Mouse (Mus musculus): ENCODE results near the gene Ddx31.

Ddx31 gene

DNA sequence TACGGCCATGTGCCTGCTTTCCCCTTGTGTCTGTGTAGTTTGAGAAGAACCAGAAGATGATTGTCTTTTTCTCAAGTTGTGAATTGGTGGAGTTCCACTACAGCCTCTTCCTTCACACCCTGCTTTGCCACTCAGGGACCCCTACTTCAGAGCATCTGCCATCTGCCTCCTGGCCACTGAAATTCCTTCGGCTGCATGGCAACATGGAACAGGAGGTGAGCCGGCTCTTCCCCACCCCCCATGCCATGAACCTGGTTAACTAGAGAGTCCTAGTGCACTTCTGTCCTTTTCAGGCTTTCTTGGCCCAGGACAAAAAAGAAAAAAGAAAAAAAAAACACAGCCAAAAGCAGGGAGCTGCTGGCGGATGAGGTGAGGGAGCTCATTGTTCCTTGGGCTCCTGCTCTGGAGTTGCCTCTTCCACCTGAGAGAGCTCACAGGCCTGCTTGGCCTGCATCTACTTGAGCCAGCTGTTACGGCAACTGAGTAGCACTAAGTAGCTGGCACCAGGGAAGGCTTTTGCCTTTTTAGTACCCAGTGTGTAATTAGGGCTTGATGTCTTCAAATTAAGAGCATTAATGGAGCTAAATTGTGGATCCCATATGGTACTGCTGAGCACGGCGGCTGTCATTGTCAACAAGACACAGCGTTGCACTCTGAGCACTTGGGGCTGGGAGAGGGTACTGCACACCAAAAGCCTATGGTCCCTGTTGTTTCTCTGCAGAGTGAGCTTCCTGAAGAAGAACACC is 20.6 kb downstream of the Ddx31 start:
- DNase-seq (ENCODE audit: extremely low spot score, low spot score) = no peak

DNA sequence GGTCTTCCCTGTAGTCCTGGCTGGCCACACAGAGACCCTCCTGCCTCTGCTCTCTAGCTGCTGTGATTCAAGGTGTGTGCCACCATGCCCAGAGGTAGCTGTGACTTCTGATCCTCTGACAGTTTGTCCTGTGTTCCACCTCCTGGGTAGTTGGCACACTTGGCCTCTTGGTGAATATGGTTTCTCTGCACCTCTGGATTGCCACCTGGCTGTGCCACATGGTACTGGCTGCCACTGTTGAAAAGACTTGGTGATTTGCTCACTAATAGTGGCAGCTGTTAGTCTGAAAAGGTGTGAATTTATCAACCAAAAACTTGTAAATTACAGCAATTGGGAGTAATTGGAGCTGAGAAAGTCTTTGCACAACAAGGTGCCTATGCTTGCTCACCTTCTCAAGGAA is 23.7 kb downstream of the Ddx31 start:
- DNase-seq (ENCODE audit: extremely low spot score, low spot score) = no peak

DNA sequence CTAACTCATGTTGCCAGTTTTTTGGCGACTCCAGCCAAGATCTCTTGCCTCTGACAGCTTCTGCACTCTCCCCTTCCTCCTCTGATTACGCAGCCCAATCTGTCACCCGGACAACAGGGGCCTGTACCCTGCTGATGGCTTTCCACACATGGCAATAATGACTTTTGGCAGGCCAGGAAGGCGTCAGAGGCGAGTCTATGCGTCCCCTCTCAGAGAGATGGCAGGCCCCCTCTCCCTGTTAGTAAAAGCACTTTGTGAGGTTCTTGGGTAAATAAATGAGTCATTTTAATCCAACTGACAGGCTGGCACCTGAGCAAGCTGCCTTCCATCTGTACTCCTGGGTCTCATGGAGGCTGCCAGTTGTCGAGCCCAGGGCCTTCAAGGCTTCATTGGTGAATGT is 27.3 kb downstream of the Ddx31 start:
- no peak for DNase-seq (ENCODE audit: extremely low spot score, low spot score)

DNA sequence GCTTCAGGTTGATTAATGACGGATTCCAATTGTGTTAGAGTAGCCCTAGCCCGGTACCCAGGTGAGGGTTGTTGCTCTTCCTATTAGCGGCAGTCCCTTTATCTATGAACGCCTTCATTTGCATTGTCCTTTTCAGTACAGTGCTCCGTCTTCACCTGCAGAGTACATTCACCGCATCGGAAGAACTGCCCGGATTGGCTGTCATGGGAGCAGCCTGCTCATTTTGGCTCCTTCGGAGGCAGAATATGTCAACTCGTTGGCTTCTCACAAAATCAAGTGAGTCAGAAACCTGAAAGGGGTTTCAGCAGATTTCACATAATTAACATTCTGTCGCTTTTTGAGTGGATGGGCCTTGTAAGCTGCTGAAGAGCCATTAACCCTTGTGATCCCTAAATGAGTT is 35.3 kb downstream of the Ddx31 start:
- no peak for DNase-seq (ENCODE audit: extremely low spot score, low spot score)

DNA sequence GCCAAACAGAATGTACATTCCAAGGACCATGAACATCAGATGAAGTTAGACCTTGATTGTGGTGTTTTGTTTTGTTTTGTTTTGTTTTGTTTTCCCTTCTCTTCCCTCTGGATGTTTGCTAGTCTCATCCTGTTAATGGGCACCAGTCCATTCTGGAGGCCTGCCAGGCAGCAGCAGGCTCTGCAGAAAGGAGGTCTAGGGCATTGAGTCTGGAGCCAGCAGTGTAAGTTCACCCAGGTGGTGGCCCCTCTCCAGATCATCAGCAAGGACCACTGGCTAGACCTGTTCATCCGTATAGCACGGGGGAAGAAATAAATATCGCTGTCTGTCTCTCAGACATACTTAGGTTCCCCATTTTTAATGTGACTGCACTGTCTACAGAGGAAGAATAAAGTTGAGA is 41.1 kb downstream of the Ddx31 start:
- no peak for DNase-seq (ENCODE audit: extremely low spot score, low spot score)

DNA sequence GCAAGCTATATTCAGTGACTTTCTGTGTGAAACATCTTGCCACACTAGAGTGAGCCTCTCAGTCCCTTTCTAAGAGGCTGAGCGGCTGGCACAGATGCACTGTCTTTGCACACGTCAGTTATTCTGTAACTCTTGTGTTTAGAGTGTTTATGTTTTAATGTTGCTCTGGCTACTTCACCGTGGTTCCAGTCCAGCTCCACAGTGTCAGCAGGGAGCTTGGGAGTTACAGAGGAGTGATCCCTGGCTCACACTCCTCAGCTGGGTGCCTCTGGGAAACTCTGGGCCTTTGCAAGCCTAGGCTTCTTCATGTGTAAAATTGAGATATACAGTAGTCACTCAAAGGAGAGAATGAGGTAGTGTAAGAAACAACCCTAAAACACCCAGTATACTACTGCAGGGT is 41.8 kb downstream of the Ddx31 start:
- no peak for DNase-seq (ENCODE audit: extremely low spot score, low spot score)

DNA sequence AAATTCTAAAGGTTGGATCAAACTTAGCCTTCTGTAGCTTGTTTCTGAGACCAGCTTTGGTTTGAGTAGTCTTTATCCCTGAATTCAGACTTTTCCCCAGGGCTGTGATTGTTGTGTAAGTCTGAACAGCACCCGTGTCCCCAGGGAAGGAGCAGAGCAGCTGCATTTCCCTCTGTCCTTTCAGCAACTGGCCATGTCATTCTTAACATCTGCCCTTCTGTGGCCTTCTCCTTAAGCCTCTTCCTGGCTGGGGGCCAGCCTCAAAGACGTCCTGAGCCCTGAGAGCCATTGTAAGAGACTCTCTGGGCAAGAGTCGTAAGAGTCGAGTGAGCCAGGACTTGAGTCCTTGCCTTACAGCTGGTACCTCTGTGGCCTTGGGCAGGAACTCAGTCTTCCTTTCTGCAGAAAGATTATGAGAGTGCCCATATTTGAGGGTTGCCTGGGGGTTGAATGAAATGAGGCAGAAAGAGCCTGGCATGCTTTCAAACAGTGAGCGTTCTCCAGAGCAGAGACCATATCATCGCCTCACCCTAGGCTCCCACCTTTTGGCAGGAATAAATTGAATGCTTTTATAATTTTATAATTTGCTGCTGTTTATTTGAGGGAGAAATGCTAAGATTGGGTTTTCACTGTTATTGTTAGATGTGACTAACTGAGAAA is 42.8 kb downstream of the Ddx31 start:
- no peak for DNase-seq (ENCODE audit: extremely low spot score, low spot score)

DNA sequence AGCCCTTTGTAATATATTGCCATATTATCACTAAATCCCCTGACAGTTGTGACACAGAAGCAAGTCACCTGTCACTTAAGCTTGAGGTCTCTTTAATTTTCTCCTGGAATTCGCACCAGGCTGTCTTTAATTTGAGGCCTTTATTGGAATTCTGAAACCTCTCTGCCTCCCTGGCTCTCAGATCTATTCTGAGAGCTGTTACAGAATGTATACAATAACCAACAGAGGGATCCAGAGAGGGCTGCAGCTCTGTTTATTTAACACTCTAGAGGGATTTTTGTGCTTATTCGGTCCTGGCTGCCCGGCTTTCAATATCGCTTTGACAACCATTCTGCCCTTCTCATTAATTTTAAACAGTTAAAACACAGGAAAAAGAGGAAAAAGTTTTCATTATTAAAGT is 44.7 kb downstream of the Ddx31 start:
- DNase-seq (ENCODE audit: extremely low spot score, low spot score) = no peak

DNA sequence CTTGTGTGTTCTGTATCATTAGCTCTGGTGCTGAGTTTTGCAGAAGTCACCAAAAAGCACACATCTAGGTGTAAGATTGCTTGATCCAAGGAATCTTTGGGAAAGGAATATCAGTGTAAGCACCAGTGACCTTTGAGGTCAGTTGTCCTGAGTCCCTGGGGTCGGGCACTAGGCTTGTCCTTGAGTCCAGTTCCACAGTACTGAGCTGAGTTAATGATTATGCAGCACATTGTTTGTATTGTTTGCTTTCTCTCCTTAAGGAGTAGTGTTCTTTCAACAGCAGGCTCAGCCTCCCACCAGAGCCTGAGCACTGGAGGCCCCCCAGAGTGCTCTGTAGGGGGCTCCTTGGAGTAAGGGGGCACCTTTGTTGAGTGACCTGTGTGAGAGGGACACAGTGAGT is 52.6 kb downstream of the Ddx31 start:
- no peak for DNase-seq (ENCODE audit: extremely low spot score, low spot score)

DNA sequence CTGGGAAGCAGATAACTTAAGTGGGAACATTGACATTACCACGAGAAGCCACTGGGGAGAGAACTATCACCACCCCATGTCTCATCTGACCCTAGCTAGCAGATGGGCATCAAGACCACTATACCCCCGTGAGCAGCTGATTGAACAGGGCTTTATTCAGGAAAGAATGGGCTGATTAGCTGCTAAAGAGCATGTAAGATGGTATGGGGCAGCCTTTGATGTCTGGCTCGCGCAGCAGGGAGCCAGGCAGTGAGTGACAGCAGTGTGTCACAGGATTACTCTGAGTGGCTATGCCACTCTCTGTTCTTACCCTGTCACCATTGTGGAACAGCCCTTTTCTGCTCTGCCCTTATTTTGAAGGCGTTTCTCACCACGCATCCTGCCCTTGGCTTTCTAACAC is 53.3 kb downstream of the Ddx31 start:
- no peak for DNase-seq (ENCODE audit: extremely low spot score, low spot score)

DNA sequence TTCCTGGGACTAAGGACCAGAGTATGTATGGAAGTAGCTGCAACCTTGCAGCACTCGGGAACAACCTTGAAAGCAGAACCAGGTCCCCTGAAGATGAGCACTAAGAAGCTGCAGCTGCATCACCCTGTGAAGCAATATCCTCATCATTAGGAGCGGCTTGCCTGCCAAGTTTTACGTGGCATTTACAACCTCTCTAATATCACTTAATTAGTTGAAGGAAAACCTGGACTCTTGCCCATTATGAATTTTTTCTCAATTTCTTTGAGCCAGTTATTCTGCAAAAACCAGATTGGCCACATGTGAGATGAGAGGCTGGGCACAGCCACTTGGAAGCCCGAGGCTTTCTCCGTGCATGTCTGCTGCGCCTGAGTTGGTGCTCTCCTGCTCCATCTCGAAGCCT is 55.7 kb downstream of the Ddx31 start:
- DNase-seq (ENCODE audit: extremely low spot score, low spot score) = no peak

DNA sequence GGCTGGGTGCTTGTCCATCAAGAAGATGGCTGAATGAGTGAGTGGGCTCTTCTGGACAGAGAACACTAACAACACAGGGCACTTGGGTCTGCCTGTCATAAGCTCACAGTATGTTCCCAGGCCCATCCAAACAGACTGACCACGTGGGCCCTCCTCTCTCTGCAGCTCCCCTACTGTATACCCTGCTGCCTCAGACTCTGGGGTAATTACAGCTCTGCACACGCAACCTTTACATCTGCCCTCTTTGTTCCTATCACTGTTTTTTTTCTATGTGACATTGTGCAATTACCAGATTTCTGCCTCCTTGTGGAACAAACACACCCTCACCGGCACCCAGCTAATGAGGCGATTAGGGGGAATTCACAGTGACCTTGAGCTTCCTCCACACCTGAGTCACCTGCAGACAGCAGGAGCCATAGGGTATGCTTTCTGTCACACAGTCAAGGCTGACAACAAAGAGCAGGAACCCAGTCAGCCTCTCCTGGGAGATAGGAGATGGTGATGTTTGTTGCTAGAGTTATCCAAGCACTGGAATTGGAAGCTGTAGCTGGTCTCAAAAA is 57.2 kb downstream of the Ddx31 start:
- DNase-seq (ENCODE audit: extremely low spot score, low spot score) = no peak

DNA sequence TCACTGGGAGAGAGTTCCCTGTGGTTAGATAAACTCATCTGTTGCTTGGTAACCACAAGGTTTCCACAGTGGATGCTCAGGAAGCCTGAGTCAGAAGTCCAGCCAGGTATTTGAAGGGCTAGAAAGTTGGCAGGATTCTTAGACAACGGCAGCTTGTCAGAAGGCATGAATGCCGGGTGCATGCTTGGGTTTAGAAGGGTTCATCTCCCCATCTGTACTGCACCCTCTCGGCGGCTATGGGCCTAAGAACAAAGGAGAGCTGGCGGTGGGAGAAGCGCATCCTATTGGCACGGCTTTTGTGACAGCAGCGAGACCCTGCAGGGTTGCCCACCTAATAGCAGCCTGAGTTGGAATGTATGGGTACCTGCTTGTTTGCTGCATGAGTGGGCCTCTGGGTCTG is 62.1 kb downstream of the Ddx31 start:
- no peak for DNase-seq (ENCODE audit: extremely low spot score, low spot score)

DNA sequence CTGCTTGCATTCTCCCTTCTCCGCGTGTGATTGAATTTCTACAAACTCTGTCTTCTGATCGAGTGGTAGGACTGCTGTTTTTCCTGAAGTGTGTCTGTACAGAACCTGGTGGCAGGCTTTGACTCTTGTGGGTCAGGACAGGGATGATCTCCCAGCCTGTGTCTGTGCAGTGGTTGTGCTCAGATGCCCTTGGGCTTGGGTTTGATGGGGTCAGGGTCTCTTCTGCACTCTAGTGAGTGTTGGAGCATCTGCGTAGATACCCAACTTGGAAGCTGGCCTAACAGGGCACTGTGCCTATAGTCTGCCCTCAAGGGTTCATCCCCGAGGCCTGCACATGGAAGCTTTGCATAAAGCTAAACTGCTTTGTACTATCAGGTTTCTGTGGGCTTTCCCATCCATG is 63.7 kb downstream of the Ddx31 start:
- no peak for DNase-seq (ENCODE audit: extremely low spot score, low spot score)

DNA sequence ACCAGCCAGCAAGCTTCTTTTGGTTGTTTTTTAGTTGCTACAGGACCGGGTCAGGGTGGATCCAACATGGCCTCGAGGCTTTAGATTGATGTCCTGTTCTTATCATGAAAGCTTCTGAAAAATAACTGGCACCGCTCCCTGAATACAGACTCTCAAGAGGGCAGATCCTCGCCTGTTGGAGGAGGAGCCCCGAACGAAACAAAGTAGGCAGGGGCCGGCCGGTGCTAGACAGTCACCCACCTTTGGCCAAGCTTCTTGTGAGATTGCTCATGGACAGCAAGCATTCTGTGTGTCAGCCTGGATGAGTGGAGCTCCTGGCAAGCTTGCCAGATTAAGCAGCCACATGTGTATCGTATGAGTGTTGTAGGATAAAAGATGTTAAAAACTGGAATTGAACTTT is 64.6 kb downstream of the Ddx31 start:
- no peak for DNase-seq (ENCODE audit: extremely low spot score, low spot score)

DNA sequence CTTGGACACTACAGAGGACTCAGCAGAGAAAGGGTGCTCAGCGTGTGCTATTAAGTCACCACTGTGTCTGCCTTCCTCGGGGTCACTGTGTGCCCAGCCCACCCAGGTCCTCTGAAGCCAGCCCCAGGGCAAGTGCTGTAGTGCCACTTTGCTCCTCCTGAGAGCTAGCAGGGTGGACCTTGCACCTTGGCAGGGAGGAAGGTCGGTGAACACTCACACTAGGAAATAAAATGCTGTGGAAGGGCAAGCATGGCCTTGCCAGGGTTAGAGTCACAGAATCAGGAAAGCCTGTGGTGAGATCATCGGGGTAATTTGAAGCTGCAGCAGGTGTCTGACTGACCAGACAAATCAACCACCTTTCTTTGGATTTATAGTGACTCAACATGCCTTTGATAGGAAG is 65.4 kb downstream of the Ddx31 start:
- peak; percentile 24 for DNase-seq (ENCODE audit: extremely low spot score, low spot score)

DNA sequence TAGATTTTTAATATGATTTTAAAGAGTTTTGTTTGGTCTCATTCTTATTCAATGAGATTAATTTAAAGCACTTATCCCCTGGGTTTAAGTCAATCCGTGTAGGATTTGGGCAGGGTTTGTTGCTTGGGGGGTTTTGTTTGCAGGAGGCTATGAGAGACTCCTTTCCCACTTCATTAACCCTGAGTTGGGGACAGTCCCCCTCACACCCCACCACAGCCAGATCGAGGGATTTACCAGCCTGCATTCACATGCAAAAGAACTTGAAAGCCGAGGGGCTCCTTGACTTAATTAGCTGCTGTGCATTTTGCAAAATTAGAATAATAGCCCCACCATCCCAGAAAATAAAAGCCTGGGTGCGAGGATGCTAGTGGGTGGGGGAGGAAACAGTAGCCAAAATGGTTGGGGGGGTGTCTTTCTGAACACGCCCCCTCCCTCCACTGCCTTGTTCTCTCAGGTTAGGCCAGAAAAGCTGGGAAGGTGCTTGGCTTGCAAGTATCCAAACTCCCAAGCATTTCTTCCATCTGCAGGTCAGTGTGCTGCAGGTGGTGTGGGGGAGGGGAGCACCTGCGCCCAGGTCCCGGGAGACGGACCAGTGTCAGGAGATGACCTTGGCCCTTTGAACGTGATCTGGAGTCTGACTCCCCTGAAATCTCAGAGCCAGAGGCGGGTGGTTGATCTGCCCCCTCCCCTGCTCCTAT is 67.6 kb downstream of the Ddx31 start:
- DNase-seq (ENCODE audit: extremely low spot score, low spot score) = no peak

DNA sequence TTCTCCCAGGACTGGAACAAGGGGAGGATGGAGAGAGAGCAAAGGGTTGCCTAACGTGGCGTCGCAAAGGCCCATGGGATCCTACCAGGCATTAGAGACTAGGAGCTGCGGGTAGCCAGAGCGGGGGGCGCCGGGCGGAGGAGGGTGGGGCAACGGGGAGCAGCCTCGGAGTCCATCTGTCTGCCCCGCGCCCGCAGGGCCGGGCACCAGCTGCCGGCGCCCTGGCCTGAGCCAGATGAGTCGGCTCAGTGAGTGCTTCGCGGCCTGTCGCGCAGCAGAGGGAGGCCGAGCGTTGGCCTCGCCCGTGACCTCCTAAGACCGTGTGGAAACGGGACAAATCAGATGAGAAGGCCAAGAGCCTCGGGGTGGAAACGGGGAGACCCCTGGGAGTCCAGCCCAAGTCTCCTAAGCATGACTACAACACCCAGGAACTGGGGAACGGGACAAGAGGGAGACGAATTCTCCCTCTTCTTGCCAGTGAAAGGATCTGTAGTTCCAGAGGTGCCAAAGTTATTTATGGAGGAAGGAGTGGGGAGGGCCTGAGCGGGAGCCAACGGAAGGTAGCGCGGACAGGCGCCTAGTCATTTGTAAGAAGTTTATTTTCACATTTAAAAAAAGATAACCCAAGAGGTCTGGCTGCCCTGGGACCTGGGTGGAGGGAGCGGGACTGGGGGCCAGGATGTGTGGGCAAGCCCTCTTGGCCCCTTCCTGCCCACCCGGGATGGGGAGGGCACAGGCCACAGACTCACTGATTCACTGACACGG is 68.4 kb downstream of the Ddx31 start:
- peak; percentile 75 for DNase-seq (ENCODE audit: extremely low spot score, low spot score)

DNA sequence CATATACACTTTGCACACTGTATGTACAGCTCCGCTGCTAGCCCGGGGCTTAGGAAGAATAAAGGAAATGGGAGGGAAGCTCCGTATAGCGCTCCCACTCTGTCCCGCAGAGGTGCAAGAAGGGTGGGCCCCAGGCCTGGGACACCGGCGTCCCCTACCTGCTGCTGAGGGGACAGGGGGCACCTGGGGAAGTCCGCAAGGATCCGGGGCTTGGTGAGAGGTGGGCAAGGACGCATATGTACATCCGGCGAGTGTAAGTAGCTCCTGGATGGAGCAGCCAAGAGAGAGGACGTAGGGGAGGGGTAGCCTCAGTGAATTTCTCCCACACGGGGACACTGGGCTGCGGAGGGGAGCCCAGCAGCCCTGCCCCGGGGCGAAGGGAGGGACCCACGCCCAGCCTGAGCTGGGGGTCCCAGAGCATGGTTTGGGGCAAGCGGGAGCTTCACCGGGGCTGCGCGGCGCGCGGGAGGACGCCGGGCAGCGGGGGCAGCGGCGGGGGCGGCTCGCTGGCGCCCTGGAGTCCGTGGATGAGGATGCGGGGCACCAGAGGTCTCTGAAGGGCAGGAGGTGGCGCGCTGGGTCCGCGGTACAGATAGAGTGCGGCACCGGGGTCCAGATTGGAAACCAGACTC is 69.1 kb downstream of the Ddx31 start:
- peak; percentile 52 for DNase-seq (ENCODE audit: extremely low spot score, low spot score)

DNA sequence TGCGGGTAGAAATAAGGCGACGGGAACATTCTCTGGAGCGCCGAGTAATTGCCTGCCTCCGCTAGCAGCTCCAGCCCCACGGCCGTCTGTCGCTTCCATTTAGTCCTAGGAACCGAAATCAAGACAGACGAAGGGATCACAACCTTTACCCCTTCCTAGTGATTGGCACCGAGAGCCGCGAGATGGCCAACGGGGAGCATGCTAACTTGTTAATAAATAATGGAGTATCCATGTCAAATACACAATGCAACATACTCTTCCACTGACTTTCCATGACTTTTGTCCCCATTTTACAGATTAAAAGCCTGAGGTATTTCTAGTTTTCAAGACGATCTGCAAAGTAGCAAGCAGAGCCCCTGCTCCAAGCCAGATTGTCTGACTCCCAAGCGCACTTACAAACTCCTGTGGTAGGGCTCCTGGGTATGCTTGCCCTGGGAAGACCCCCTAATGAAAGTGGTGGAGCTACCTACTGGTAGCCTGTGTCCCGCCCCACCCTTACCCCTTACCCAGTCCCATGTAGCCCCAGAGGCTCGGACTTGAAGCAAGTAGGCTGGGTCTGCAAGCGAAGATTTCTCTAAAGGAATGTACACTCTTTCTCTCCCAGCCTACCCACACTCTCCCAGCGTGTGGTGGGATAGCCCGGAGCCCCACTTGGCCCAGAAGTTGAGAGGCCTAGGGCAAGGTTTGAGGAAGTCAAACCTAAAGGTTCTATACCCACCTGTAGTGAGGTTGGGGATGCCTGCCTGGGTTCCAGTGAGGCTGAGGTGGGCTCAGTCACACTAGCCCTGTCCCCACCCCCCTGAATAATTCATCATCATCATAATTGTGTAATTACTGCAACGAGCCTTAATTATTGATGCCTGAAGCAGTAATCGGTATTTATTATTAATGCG is 69.9 kb downstream of the Ddx31 start:
- peak; percentile 34 for DNase-seq (ENCODE audit: extremely low spot score, low spot score)

All from neural tube, embryonic 10.5 days (tissue).